16 mouse cellular contexts compared by ENCODE assay signal in genomic region chr7:25433781-25434560, GRCm38 (mm10). TPM values are rescaled to one million over a fixed set of nuclear protein-coding genes. Genes with fewer than 3 reads are reported as not detected.
A peak's percentile ranks its signal among the peaks of the same experiment; 100 is the strongest.
DNase-seq lines count a peak whose midpoint lies in the region; ATAC-seq and TF ChIP-seq lines count a peak whose summit lies in the region.
"Had no signal": no experiment of that assay in that cellular context is flagged by ENCODE, and none has a peak within 500 bp of the region (broad histone marks: within the 10 kb centered on the region; RNA-seq: fewer than 3 reads in every experiment).

No protein-coding gene starts in this region.

- intact Hi-C loops in heart, adult 2 months (cut with DNase I), result loop anchor here (2.0 kb wide), 3 partner anchors 43 to 105 kb away; partner anchors contain the start of genes Ceacam1 and Ceacam2

- WGBS in heart, adult 2 months, result 73% methylated on average over 9 of the region's 9 CpGs
- 84% methylated on average over 9 of the region's 9 CpGs for WGBS in heart, embryonic 12.5 days
- WGBS in lung, embryonic 15.5 days, result 82% methylated on average over 9 of the region's 9 CpGs
- 75% methylated on average over 9 of the region's 9 CpGs for WGBS in bone marrow, adult 2 months
- WGBS in small intestine, adult 2 months, result 49% methylated on average over 9 of the region's 9 CpGs
- 88% methylated on average over 9 of the region's 9 CpGs for WGBS in hindbrain, embryonic 12.5 days

- H3K9me3 ChIP-seq in heart, embryonic 12.5 days (replicated peaks), result no peaks in the 10 kb centered on the region
- no peaks in the 10 kb centered on the region for H3K9me3 ChIP-seq in lung, embryonic 15.5 days
- H3K9me3 ChIP-seq in hindbrain, embryonic 12.5 days (replicated peaks), result no peaks in the 10 kb centered on the region
- H3K9me3 ChIP-seq: heart, embryonic 13.5 days; limb, embryonic 10.5 days had no signal

- H3K79me2 ChIP-seq in heart, adult 2 months (replicated peaks; ENCODE audit: control insufficient read depth, insufficient read depth, low read length), result no peaks in the 10 kb centered on the region

- no peak overlapping the region for H3K4me3 ChIP-seq in heart, adult 2 months
- H3K4me3 ChIP-seq in heart, embryonic 12.5 days, result no peak overlapping the region
- no peak overlapping the region for H3K4me3 ChIP-seq in lung, embryonic 15.5 days
- no peak overlapping the region for H3K4me3 ChIP-seq in bone marrow, adult 2 months (replicated peaks; ENCODE audit: control insufficient read depth, low read depth, low read length)
- no peak overlapping the region for H3K4me3 ChIP-seq in small intestine, adult 2 months (ENCODE audit: low read depth, low read length)
- H3K4me3 ChIP-seq in hindbrain, embryonic 12.5 days, result no peak overlapping the region
- H3K4me3 ChIP-seq: heart, embryonic 13.5 days; limb, embryonic 10.5 days had no signal

- peaks cover 34% of the 10 kb centered on the region for H3K4me1 ChIP-seq in heart, adult 2 months (ENCODE audit: control insufficient read depth, insufficient read depth, low read length)
- H3K4me1 ChIP-seq in heart, embryonic 12.5 days (replicated peaks), result no peaks in the 10 kb centered on the region; the same call in 1 of the 2 replicates
- peaks cover 43% of the 10 kb centered on the region for H3K4me1 ChIP-seq in lung, embryonic 15.5 days
- peaks cover 21% of the 10 kb centered on the region for H3K4me1 ChIP-seq in bone marrow, adult 2 months (ENCODE audit: control insufficient read depth, insufficient read depth, low read length)
- peaks cover 57% of the 10 kb centered on the region for H3K4me1 ChIP-seq in small intestine, adult 2 months (ENCODE audit: control insufficient read depth, insufficient read depth, insufficient read length, low read length)
- peaks cover 13% of the 10 kb centered on the region for H3K4me1 ChIP-seq in hindbrain, embryonic 12.5 days
- H3K4me1 ChIP-seq: heart, embryonic 13.5 days had no signal

- no peak for DNase-seq in heart, adult 2 months
- no peak for DNase-seq in lung, postnatal 4 days
- no peak for DNase-seq in MN1 (ENCODE audit: low spot score)
- DNase-seq: right cerebral cortex, postnatal 4 days; thymus, adult 2 months had no signal

- H3K4me2 ChIP-seq in heart, embryonic 12.5 days, result no peak overlapping the region
- H3K4me2 ChIP-seq in lung, embryonic 15.5 days, result no peak overlapping the region
- H3K4me2 ChIP-seq in hindbrain, embryonic 12.5 days (replicated peaks), result no peak overlapping the region
- H3K4me2 ChIP-seq: heart, embryonic 13.5 days had no signal

- TF ChIP-seq POLR2A in heart, adult 2 months (IDR thresholded peaks at IDR 0.05; ENCODE audit: insufficient read depth, low read depth, low read length), result no peak
- TF ChIP-seq POLR2A in bone marrow, adult 2 months (IDR thresholded peaks at IDR 0.05; ENCODE audit: borderline replicate concordance, control insufficient read depth, low read depth, low read length), result no peak
- TF ChIP-seq POLR2A in small intestine, adult 2 months (IDR thresholded peaks at IDR 0.05; ENCODE audit: low read depth, low read length), result no peak

- H3K36me3 ChIP-seq in heart, adult 2 months (ENCODE audit: control insufficient read depth, insufficient read depth, low read length), result peaks cover 8% of the 10 kb centered on the region
- no peaks in the 10 kb centered on the region for H3K36me3 ChIP-seq in heart, embryonic 12.5 days
- H3K36me3 ChIP-seq in lung, embryonic 15.5 days, result no peaks in the 10 kb centered on the region
- H3K36me3 ChIP-seq in small intestine, adult 2 months (ENCODE audit: control insufficient read depth, insufficient read depth, low read length), result no peaks in the 10 kb centered on the region
- H3K36me3 ChIP-seq in hindbrain, embryonic 12.5 days, result no peaks in the 10 kb centered on the region
- H3K36me3 ChIP-seq: heart, embryonic 13.5 days; limb, embryonic 10.5 days had no signal

- no peak for ATAC-seq in heart, embryonic 12.5 days (ENCODE audit: insufficient number of reproducible peaks, low FRiP score)
- no peak for ATAC-seq in lung, embryonic 15.5 days (ENCODE audit: borderline replicate concordance, extremely low read depth, low FRiP score, low TSS enrichment)
- no peak for ATAC-seq in hindbrain, embryonic 12.5 days (ENCODE audit: low FRiP score)
- ATAC-seq: Patski had no signal

- no peak overlapping the region for H3K9ac ChIP-seq in heart, adult 2 months (ENCODE audit: low read depth, low read length)
- no peak overlapping the region for H3K9ac ChIP-seq in heart, embryonic 12.5 days
- no peak overlapping the region for H3K9ac ChIP-seq in lung, embryonic 15.5 days
- H3K9ac ChIP-seq in hindbrain, embryonic 12.5 days, result no peak overlapping the region
- H3K9ac ChIP-seq: heart, embryonic 13.5 days had no signal

- peak overlapping the region; percentile 90 for H3K27ac ChIP-seq in heart, adult 2 months
- no peak overlapping the region for H3K27ac ChIP-seq in heart, embryonic 12.5 days (ENCODE audit: poor library complexity, severe bottlenecking)
- H3K27ac ChIP-seq in lung, embryonic 15.5 days, result peak overlapping the region; percentile 73
- peak overlapping the region; percentile 72 for H3K27ac ChIP-seq in bone marrow, adult 2 months (ENCODE audit: control insufficient read depth, insufficient read depth, low read depth, low read length, poor library complexity)
- H3K27ac ChIP-seq in small intestine, adult 2 months (ENCODE audit: insufficient read depth, low read depth, low read length), result peak overlapping the region; percentile 80
- H3K27ac ChIP-seq in hindbrain, embryonic 12.5 days, result no peak overlapping the region
- H3K27ac ChIP-seq: heart, embryonic 13.5 days had no signal

- H3K27me3 ChIP-seq in heart, adult 2 months (ENCODE audit: control insufficient read depth, insufficient read depth, low read length), result no peaks in the 10 kb centered on the region
- H3K27me3 ChIP-seq in heart, embryonic 12.5 days (replicated peaks), result no peaks in the 10 kb centered on the region
- H3K27me3 ChIP-seq in lung, embryonic 15.5 days, result no peaks in the 10 kb centered on the region
- no peaks in the 10 kb centered on the region for H3K27me3 ChIP-seq in small intestine, adult 2 months (ENCODE audit: control insufficient read depth, insufficient read depth, low read length)
- H3K27me3 ChIP-seq in hindbrain, embryonic 12.5 days, result no peaks in the 10 kb centered on the region
- H3K27me3 ChIP-seq: heart, embryonic 13.5 days; Patski had no signal

- TF ChIP-seq EP300 in heart, adult 2 months (IDR thresholded peaks at IDR 0.05; ENCODE audit: insufficient read depth, low read depth, low read length), result no peak

- TF ChIP-seq CTCF in heart, adult 2 months (IDR thresholded peaks at IDR 0.05), result no peak
- TF ChIP-seq CTCF in bone marrow, adult 2 months (IDR thresholded peaks at IDR 0.05; ENCODE audit: control insufficient read depth, insufficient read depth, low read length), result no peak
- TF ChIP-seq CTCF in small intestine, adult 2 months (IDR thresholded peaks at IDR 0.05; ENCODE audit: extremely low read depth, insufficient read length, insufficient replicate concordance, low read depth, low read length), result no peak

RNA-seq across cellular contexts. Expression of gene Cxcl17, which starts 21.3 kb away (rescaled TPM):
- not detected for total RNA-seq in heart, adult 2 months (2021)
- 8.1 TPM in 1 of 2 replicates, not detected in the other for polyA plus RNA-seq in heart, adult 2 months (2012; rRNA removed)
- polyA plus RNA-seq in heart, embryonic 12.5 days (2016; fragmentation: Nextera tagmentation; extraction: Ambion mirVana), result not detected in 2 replicates
- polyA plus RNA-seq in lung, embryonic 15.5 days (2015; fragmentation: Nextera tagmentation; extraction: Ambion mirVana), result 0.21 and 0.34 TPM in 2 replicates
- polyA plus RNA-seq in bone marrow, adult 2 months (2011; ENCODE audit: insufficient read depth, insufficient read length, low replicate concordance, missing spikeins), result not detected in 2 replicates
- 3.8 TPM in 1 of 2 replicates, not detected in the other for polyA plus RNA-seq in small intestine, adult 2 months (2012; rRNA removed)
- polyA plus RNA-seq in hindbrain, embryonic 12.5 days (2016; fragmentation: Nextera tagmentation; extraction: Ambion mirVana), result 0.30 and 0.43 TPM in 2 replicates
- total RNA-seq: adrenal gland, adult 18-20 months; common myeloid progenitor, adult 5-6 weeks; monocyte, adult 5-6 weeks had no signal

RNA-seq across cellular contexts. Expression of gene Lipe, which starts 35.5 kb away (rescaled TPM):
- total RNA-seq in heart, adult 2 months (2021), result 10 to 100 TPM; 42.7 to 44.1 TPM
- polyA plus RNA-seq in heart, adult 2 months (2012; rRNA removed), result 63.0 and 97.8 TPM in 2 replicates
- polyA plus RNA-seq in heart, embryonic 12.5 days (2016; fragmentation: Nextera tagmentation; extraction: Ambion mirVana), result 4.1 and 5.9 TPM in 2 replicates
- polyA plus RNA-seq in lung, embryonic 15.5 days (2015; fragmentation: Nextera tagmentation; extraction: Ambion mirVana), result 9.3 and 9.4 TPM in 2 replicates
- 195 and 311 TPM in 2 replicates for polyA plus RNA-seq in bone marrow, adult 2 months (2011; ENCODE audit: insufficient read depth, insufficient read length, low replicate concordance, missing spikeins)
- 56.9 and 186 TPM in 2 replicates for polyA plus RNA-seq in small intestine, adult 2 months (2012; rRNA removed)
- polyA plus RNA-seq in hindbrain, embryonic 12.5 days (2016; fragmentation: Nextera tagmentation; extraction: Ambion mirVana), result 7.8 and 9.4 TPM in 2 replicates

RNA-seq across cellular contexts. Expression of gene Ceacam1, which starts 43.4 kb away (rescaled TPM):
- 10 to 100 TPM; 13.5 to 14.6 TPM for total RNA-seq in heart, adult 2 months (2021)
- 9.8 and 17.3 TPM in 2 replicates for polyA plus RNA-seq in heart, adult 2 months (2012; rRNA removed)
- polyA plus RNA-seq in heart, embryonic 12.5 days (2016; fragmentation: Nextera tagmentation; extraction: Ambion mirVana), result 2.1 and 2.4 TPM in 2 replicates
- polyA plus RNA-seq in lung, embryonic 15.5 days (2015; fragmentation: Nextera tagmentation; extraction: Ambion mirVana), result 5.3 and 5.8 TPM in 2 replicates
- 11.7 and 31.5 TPM in 2 replicates for polyA plus RNA-seq in bone marrow, adult 2 months (2011; ENCODE audit: insufficient read depth, insufficient read length, low replicate concordance, missing spikeins)
- polyA plus RNA-seq in small intestine, adult 2 months (2012; rRNA removed), result 133 and 320 TPM in 2 replicates
- polyA plus RNA-seq in hindbrain, embryonic 12.5 days (2016; fragmentation: Nextera tagmentation; extraction: Ambion mirVana), result 0.81 and 1.8 TPM in 2 replicates

Comparison
In these comparisons a context has a peak if more than half of its experiments do, and no peak if none do; other contexts are left out.
1. H3K27ac ChIP-seq: peak in heart, adult 2 months (single experiment), lung, embryonic 15.5 days (single experiment), bone marrow, adult 2 months (single experiment) and small intestine, adult 2 months (single experiment); none in heart, embryonic 12.5 days (single experiment) and hindbrain, embryonic 12.5 days (single experiment).